Mouse (Mus musculus): Measurements from ENCODE around the gene Kat6b. TPM values are rescaled to one million over a fixed set of nuclear protein-coding genes. Genes with fewer than 3 reads are reported as not detected.
"Not testable (repeated sequence)": the region's sequence is repeated elsewhere in the genome, so short reads cannot be mapped to it uniquely, and the experiment has no call there.

The Kat6b gene
- polyA plus RNA-seq, 1 experiment from 2014 or later, result 8.1 TPM

GRCm38 (mm10) chr14:21659155-21659554, 177.9 kb downstream of the Kat6b start:
- DNase-seq (ENCODE audit: low spot score), result no peak

- peak; percentile 78 for DNase-seq (ENCODE audit: low spot score)
Observed at GRCm38 (mm10) chr14:21659652-21660051, 178.4 kb downstream of the Kat6b start.

- DNase-seq (ENCODE audit: low spot score), result no peak
Observed at GRCm38 (mm10) chr14:21662465-21663142, 181.4 kb downstream of the Kat6b start.

- DNase-seq (ENCODE audit: low spot score), result no peak
Observed at GRCm38 (mm10) chr14:21669218-21669617, 188.0 kb downstream of the Kat6b start.

GRCm38 (mm10) chr14:21669633-21670421, 188.6 kb downstream of the Kat6b start:
- DNase-seq (ENCODE audit: low spot score), result no peak

DNA sequence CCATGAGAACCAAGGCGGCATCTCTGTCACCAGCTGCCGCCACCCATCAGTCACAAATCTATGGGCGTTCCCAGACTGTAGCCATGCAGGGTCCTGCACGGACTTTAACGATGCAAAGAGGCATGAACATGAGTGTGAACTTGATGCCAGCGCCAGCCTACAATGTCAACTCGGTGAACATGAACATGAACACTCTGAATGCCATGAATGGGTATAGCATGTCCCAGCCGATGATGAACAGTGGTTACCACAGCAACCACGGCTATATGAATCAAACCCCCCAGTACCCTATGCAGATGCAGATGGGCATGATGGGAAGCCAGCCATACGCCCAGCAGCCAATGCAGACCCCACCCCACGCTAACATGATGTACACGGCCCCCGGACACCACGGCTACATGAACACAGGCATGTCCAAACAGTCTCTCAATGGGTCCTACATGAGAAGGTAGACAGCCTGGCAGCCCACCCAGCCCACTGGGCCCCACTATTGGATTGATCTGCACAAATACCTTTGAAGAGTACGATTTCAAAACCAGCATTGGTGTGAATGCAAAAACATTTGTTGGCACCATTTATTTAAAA, 189.3 kb downstream of the Kat6b start:
- not testable (repeated sequence) for DNase-seq (ENCODE audit: low spot score)

- no peak for DNase-seq (ENCODE audit: low spot score)
Observed at GRCm38 (mm10) chr14:21673100-21673499, 191.9 kb downstream of the Kat6b start.

DNA sequence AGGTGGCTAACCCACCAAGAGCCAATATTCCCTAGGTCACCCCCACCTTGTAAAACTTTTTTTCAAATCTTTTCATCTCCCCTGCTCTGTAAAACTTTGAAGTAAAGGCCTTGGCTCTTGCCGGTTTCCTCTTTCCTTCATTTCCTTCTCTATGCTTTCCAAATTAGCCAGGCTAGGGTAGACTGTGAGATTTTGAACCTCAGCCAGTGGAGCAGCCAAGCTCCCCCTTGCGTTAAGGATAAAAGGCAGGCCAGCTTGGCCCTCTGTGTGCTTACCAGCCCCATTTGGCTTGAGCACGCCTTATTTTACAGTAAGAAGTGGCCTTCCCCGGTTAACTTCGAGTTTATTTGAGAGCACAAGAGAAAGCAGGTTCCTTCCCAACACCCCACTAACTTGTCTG, 193.2 kb downstream of the Kat6b start:
- DNase-seq (ENCODE audit: low spot score), result no peak

DNA sequence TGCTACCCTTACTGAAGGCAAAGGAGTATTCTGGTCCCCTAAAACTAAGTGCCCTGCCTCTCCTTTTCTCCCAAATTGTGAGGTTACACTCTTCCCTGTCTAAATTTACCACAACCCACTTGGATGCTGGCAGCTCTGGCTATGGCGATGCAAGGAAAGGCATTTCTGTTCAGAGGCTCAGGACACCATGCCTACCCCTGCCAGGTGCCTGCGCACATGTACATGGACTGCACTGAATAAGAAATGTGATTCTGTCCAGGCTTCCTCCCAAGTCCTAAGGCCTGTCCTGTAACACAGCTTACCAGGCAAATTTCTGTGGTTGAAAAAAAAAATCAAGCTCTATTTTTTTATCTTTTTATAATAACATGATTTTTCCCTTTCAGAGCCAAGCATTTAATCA, 195.0 kb downstream of the Kat6b start:
- DNase-seq (ENCODE audit: low spot score), result no peak

- peak; percentile 64 for DNase-seq (ENCODE audit: low spot score)
Observed at GRCm38 (mm10) chr14:21678509-21679285, 197.5 kb downstream of the Kat6b start.

DNA sequence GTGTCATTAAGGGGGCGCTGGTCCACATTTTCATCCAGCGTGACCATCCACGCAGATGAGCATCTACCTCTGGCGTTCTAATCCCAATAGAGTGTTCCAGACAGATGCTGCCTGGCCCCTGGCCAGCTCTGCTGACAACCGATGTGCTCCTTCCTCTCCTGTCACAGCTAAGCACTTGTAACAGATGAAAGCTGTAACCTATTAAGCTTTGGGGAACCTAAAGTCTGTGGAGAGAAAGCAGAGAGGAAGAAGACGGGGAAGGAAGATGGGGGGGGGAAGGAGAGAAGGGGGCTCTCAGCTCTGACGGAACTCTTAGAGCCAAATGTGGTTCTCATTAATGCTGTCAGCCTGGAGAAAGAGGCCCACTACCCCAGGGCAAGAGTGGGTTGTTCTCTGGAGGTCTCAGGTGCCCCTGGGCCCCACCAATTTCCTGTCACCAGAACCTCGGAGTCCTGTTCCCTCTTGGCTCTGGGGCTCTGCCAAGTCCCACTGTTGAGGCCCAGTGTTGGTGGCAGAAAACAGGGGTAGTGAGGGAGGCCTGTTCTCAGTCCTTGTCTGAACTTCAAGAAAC, 198.5 kb downstream of the Kat6b start:
- peak; percentile 27 for DNase-seq (ENCODE audit: low spot score)

DNA sequence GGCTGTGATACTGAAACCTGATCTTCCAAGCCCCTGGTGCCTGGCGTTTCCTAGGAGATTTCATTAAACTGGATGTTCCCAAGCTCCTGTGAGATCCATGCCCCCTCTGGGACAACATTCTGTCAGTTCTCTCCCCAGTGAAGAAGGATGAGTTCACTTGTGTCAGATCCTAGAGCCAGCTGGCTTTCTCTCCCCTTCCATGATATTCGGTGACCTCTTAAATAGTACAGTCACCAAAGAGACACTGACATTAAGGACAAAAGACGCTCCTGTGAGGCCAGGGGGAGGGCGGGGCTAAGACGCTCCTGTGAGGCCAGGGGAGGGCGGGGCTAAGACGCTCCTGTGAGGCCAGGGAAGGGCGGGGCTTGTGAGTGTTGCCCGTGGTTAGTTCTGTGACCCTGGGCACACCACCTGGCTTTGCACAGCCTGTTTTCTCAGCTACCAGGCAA, 201.5 kb downstream of the Kat6b start:
- DNase-seq (ENCODE audit: low spot score), result peak; percentile 80

- no peak for DNase-seq (ENCODE audit: low spot score)
Observed at GRCm38 (mm10) chr14:21683834-21684233, 202.6 kb downstream of the Kat6b start.

- DNase-seq (ENCODE audit: low spot score), result no peak
Observed at GRCm38 (mm10) chr14:21685411-21686146, 204.3 kb downstream of the Kat6b start.

GRCm38 (mm10) chr14:21686376-21687279, 205.4 kb downstream of the Kat6b start:
- no peak for DNase-seq (ENCODE audit: low spot score)

- no peak for DNase-seq (ENCODE audit: low spot score)
Observed at GRCm38 (mm10) chr14:21691070-21691469, 209.8 kb downstream of the Kat6b start.

DNA sequence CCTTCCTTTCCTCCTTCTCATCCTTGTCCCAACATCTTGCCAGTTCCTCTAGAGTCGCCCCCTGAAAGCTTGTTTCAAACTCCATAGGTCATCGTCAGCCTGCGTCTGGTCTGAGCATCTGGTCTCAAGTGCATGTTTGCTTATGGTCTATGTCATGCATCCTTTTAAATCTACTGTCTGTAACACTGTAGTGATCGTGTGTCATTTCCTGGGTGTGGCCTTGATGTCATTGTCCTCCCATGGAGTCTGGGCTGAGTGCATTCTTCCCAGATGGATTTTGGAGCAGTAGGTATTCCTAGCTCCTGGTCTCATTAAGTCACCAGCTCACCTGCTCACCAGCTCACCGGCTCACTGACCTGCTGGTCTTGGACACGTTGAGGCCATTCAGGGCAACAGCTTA, 213.8 kb downstream of the Kat6b start:
- no peak for DNase-seq (ENCODE audit: low spot score)

DNA sequence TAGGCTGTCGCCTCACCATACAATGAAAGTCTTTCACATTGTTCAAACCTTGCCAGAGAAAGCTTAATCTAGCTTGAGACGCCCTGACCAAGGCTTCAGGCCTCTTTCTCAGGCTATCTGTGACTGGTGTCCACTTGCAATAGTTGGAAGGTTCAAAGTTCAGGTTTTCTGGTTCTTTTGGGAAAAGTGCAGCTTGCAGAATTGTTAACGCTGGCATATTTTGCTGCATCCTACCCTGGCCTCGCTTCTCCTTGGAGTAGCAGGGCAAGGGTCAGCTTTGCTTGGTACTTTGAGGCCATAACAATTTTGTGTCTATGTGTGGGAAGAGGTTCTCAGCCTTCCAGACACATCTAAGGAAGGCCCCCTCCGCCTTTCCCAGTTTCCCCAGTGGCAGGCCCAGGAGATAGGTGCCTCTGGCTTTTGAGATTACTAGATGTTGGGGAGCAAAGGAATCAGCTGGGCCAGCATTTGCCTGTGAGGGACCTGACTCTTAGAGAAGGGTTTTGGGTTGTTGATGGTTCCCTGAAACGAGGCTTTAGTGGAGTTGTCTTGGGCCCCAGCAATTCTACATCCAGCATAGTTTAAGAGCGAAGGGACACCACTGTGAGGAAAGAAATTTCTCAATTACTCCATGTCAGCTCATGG, 215.1 kb downstream of the Kat6b start:
- DNase-seq (ENCODE audit: low spot score), result no peak

- no peak for DNase-seq (ENCODE audit: low spot score)
Observed at GRCm38 (mm10) chr14:21702691-21703090, 221.5 kb downstream of the Kat6b start.
